ENCODE assay signal across 16 mouse cellular contexts in the genomic region with DNA sequence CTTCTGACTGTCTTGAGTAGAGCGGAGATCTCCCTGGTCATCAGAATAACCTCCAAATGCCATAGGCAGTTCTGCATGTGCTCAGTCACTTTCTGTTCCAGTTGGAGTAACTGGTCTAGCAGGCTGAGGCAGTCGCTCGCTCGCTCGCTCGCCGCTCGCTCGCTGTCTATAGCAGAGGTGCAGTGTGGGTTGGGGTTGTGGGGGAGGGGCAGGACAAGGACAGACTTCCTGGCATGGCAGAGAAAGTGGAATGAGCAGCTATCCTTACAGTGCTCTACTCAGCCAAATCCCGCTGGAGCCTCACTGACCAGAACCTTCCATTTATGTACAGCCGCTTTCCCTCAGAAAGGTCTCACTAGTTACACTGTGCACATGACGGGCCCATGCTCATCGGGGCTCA. TPM values are rescaled to one million over a fixed set of nuclear protein-coding genes. Genes with fewer than 3 reads are reported as not detected.
DNase-seq lines count a peak whose midpoint lies in the region; ATAC-seq and TF ChIP-seq lines count a peak whose summit lies in the region.
"Had no signal": no experiment of that assay in that cellular context is flagged by ENCODE, and none has a peak within 500 bp of the region (broad histone marks: within the 10 kb centered on the region; RNA-seq: fewer than 3 reads in every experiment).

No protein-coding gene starts in this region.

- no peak overlapping the region for H3K4me2 ChIP-seq in forebrain, postnatal 0 days (ENCODE audit: low read depth)
- no peak overlapping the region for H3K4me2 ChIP-seq in forebrain, embryonic 16.5 days (ENCODE audit: low read length)
- H3K4me2 ChIP-seq in midbrain, embryonic 11.5 days: no peak overlapping the region
- H3K4me2 ChIP-seq: liver, embryonic 13.5 days had no signal

- no peaks in the 10 kb centered on the region for H3K27me3 ChIP-seq in forebrain, postnatal 0 days (ENCODE audit: insufficient read depth, low read length)
- no peaks in the 10 kb centered on the region for H3K27me3 ChIP-seq in forebrain, embryonic 16.5 days (replicated peaks; ENCODE audit: control insufficient read depth, insufficient read depth, low read length)
- H3K27me3 ChIP-seq in midbrain, embryonic 11.5 days (ENCODE audit: control insufficient read depth, insufficient read depth, low read length): no peaks in the 10 kb centered on the region
- H3K27me3 ChIP-seq in midbrain, embryonic 10.5 days (ENCODE audit: low read depth, poor library complexity, severe bottlenecking): no peaks in the 10 kb centered on the region
- H3K27me3 ChIP-seq: liver, embryonic 13.5 days; Patski had no signal

- ATAC-seq in forebrain, postnatal 0 days: peak; percentile 27; the same call in 1 of the 2 replicates
- no peak for ATAC-seq in forebrain, embryonic 16.5 days
- 0 out of 2 replicates have a peak, but pooled peaks have one; percentile 9 for ATAC-seq in midbrain, embryonic 11.5 days (ENCODE audit: low FRiP score)
- ATAC-seq: Patski had no signal

- H3K36me3 ChIP-seq in forebrain, postnatal 0 days (ENCODE audit: insufficient read depth): peaks cover 40% of the 10 kb centered on the region
- peaks cover 17% of the 10 kb centered on the region for H3K36me3 ChIP-seq in forebrain, embryonic 16.5 days (ENCODE audit: control insufficient read depth, insufficient read depth)
- peaks cover 13% of the 10 kb centered on the region for H3K36me3 ChIP-seq in midbrain, embryonic 11.5 days (ENCODE audit: control insufficient read depth, insufficient read depth, low read length)
- H3K36me3 ChIP-seq in midbrain, embryonic 10.5 days: peaks cover 61% of the 10 kb centered on the region

- TF ChIP-seq CTCF in forebrain, postnatal 0 days (IDR thresholded peaks at IDR 0.05; ENCODE audit: low read depth): no peak

- WGBS in forebrain, postnatal 0 days: 92% methylated on average over 13 of the region's 13 CpGs
- 88% methylated on average over 13 of the region's 13 CpGs for WGBS in forebrain, embryonic 16.5 days
- 93% methylated on average over 13 of the region's 13 CpGs for WGBS in midbrain, embryonic 11.5 days
- WGBS in midbrain, embryonic 10.5 days: 89% methylated on average over 13 of the region's 13 CpGs

- H3K9me3 ChIP-seq in forebrain, postnatal 0 days (ENCODE audit: low read length): no peaks in the 10 kb centered on the region
- no peaks in the 10 kb centered on the region for H3K9me3 ChIP-seq in forebrain, embryonic 16.5 days (ENCODE audit: control insufficient read depth, low read length)
- no peaks in the 10 kb centered on the region for H3K9me3 ChIP-seq in midbrain, embryonic 11.5 days (ENCODE audit: control insufficient read depth, low read length)
- H3K9me3 ChIP-seq in midbrain, embryonic 10.5 days (replicated peaks): no peaks in the 10 kb centered on the region
- H3K9me3 ChIP-seq: liver, embryonic 13.5 days had no signal

- no peak overlapping the region for H3K27ac ChIP-seq in forebrain, postnatal 0 days (ENCODE audit: low read depth, low read length)
- H3K27ac ChIP-seq in forebrain, embryonic 16.5 days (ENCODE audit: low read length): no peak overlapping the region
- no peak overlapping the region for H3K27ac ChIP-seq in midbrain, embryonic 11.5 days (ENCODE audit: low read depth, low read length)
- no peak overlapping the region for H3K27ac ChIP-seq in midbrain, embryonic 10.5 days (replicated peaks)
- H3K27ac ChIP-seq: gastrocnemius, adult 2 months; liver, embryonic 13.5 days had no signal

- H3K9ac ChIP-seq in forebrain, postnatal 0 days: no peak overlapping the region
- H3K9ac ChIP-seq in forebrain, embryonic 16.5 days (replicated peaks; ENCODE audit: low read depth, low read length): no peak overlapping the region
- no peak overlapping the region for H3K9ac ChIP-seq in midbrain, embryonic 11.5 days (ENCODE audit: low read length)
- H3K9ac ChIP-seq: liver, embryonic 13.5 days had no signal

- H3K4me3 ChIP-seq in forebrain, postnatal 0 days (ENCODE audit: low read depth, low read length): no peak overlapping the region
- no peak overlapping the region for H3K4me3 ChIP-seq in forebrain, embryonic 16.5 days (replicated peaks; ENCODE audit: low read length)
- no peak overlapping the region for H3K4me3 ChIP-seq in midbrain, embryonic 11.5 days (ENCODE audit: low read depth, low read length)
- no peak overlapping the region for H3K4me3 ChIP-seq in midbrain, embryonic 10.5 days
- H3K4me3 ChIP-seq: erythroblast, embryonic 14.5 days; gastrocnemius, adult 2 months; liver, embryonic 13.5 days had no signal

- H3K4me1 ChIP-seq in forebrain, postnatal 0 days (ENCODE audit: insufficient read depth): no peaks in the 10 kb centered on the region
- no peaks in the 10 kb centered on the region for H3K4me1 ChIP-seq in forebrain, embryonic 16.5 days (replicated peaks; ENCODE audit: control insufficient read depth, insufficient read depth, low read length)
- no peaks in the 10 kb centered on the region for H3K4me1 ChIP-seq in midbrain, embryonic 11.5 days (ENCODE audit: control insufficient read depth, insufficient read depth, low read length)
- no peaks in the 10 kb centered on the region for H3K4me1 ChIP-seq in midbrain, embryonic 10.5 days
- H3K4me1 ChIP-seq: liver, embryonic 13.5 days had no signal

- DNase-seq in forebrain, postnatal 0 days: no peak
- DNase-seq in midbrain, embryonic 11.5 days (ENCODE audit: low spot score, missing footprints): no peak
- DNase-seq in midbrain, embryonic 10.5 days (ENCODE audit: low spot score): no peak
- DNase-seq in fat pad, adult 2 months (ENCODE audit: extremely low read depth, low read depth, low spot score): peak; percentile 78
- DNase-seq in urinary bladder, postnatal 25 days (ENCODE audit: low spot score): peak; percentile 57
- DNase-seq in right cerebral cortex, postnatal 25 days: no peak
- no peak for DNase-seq in spleen, adult 18-20 months
- DNase-seq: cerebellum, adult 9-11 months; gastrocnemius, adult 2 months; heart, postnatal 14 days; kidney, adult 18-20 months; layer of hippocampus, postnatal 36 days; liver, embryonic 13.5 days had no signal

RNA-seq across cellular contexts. Expression of a gene that starts 13.1 kb away (rescaled TPM):
- total RNA-seq in forebrain, postnatal 0 days (2014; rRNA removed): 47.4 and 63.7 TPM in 2 replicates
- 69.0 and 74.7 TPM in 2 replicates for polyA plus RNA-seq in forebrain, postnatal 0 days (2015; fragmentation: Nextera tagmentation; extraction: Ambion mirVana)
- polyA plus RNA-seq in forebrain, embryonic 16.5 days (2015; fragmentation: Nextera tagmentation; extraction: Ambion mirVana): 71.2 and 92.6 TPM in 2 replicates
- polyA plus RNA-seq in midbrain, embryonic 11.5 days (2014; fragmentation: Nextera tagmentation; extraction: Ambion mirVana): 63.0 and 68.3 TPM in 2 replicates
- polyA plus RNA-seq in midbrain, embryonic 10.5 days (2016; fragmentation: Nextera tagmentation; extraction: Ambion mirVana): 77.9 and 79.9 TPM in 2 replicates

RNA-seq across cellular contexts. Expression of a gene that starts 14.0 kb away (rescaled TPM):
- total RNA-seq in forebrain, postnatal 0 days (2014; rRNA removed): 179 and 196 TPM in 2 replicates
- polyA plus RNA-seq in forebrain, postnatal 0 days (2015; fragmentation: Nextera tagmentation; extraction: Ambion mirVana): 109 and 123 TPM in 2 replicates
- polyA plus RNA-seq in forebrain, embryonic 16.5 days (2015; fragmentation: Nextera tagmentation; extraction: Ambion mirVana): 197 and 220 TPM in 2 replicates
- 273 and 283 TPM in 2 replicates for polyA plus RNA-seq in midbrain, embryonic 11.5 days (2014; fragmentation: Nextera tagmentation; extraction: Ambion mirVana)
- 287 and 288 TPM in 2 replicates for polyA plus RNA-seq in midbrain, embryonic 10.5 days (2016; fragmentation: Nextera tagmentation; extraction: Ambion mirVana)

RNA-seq across cellular contexts. Expression of a gene that starts 46.8 kb away (rescaled TPM):
- total RNA-seq in forebrain, postnatal 0 days (2014; rRNA removed): 170 and 223 TPM in 2 replicates
- 180 and 259 TPM in 2 replicates for polyA plus RNA-seq in forebrain, postnatal 0 days (2015; fragmentation: Nextera tagmentation; extraction: Ambion mirVana)
- 175 and 213 TPM in 2 replicates for polyA plus RNA-seq in forebrain, embryonic 16.5 days (2015; fragmentation: Nextera tagmentation; extraction: Ambion mirVana)
- 277 and 282 TPM in 2 replicates for polyA plus RNA-seq in midbrain, embryonic 11.5 days (2014; fragmentation: Nextera tagmentation; extraction: Ambion mirVana)
- polyA plus RNA-seq in midbrain, embryonic 10.5 days (2016; fragmentation: Nextera tagmentation; extraction: Ambion mirVana): 324 and 395 TPM in 2 replicates

RNA-seq across cellular contexts. Expression of a gene that starts 50.3 kb away (rescaled TPM):
- total RNA-seq in forebrain, postnatal 0 days (2014; rRNA removed): 36.8 and 42.1 TPM in 2 replicates
- polyA plus RNA-seq in forebrain, postnatal 0 days (2015; fragmentation: Nextera tagmentation; extraction: Ambion mirVana): 2.6 and 3.4 TPM in 2 replicates
- polyA plus RNA-seq in forebrain, embryonic 16.5 days (2015; fragmentation: Nextera tagmentation; extraction: Ambion mirVana): 2.1 and 4.5 TPM in 2 replicates
- polyA plus RNA-seq in midbrain, embryonic 11.5 days (2014; fragmentation: Nextera tagmentation; extraction: Ambion mirVana): 2.7 and 2.9 TPM in 2 replicates
- 3.3 and 5.0 TPM in 2 replicates for polyA plus RNA-seq in midbrain, embryonic 10.5 days (2016; fragmentation: Nextera tagmentation; extraction: Ambion mirVana)

Comparison
In these comparisons a context has a peak if more than half of its experiments do, and no peak if none do; other contexts are left out.
1. DNase-seq: peak in fat pad, adult 2 months (single experiment) and urinary bladder, postnatal 25 days (single experiment); none in forebrain, postnatal 0 days (single experiment), midbrain, embryonic 11.5 days (single experiment), midbrain, embryonic 10.5 days (single experiment), right cerebral cortex, postnatal 25 days (single experiment) and spleen, adult 18-20 months (0 of 2).